Mouse (Mus musculus) spleen, adult 2 months (tissue): ENCODE results near the gene Polm. TPM values are rescaled to one million over a fixed set of nuclear protein-coding genes. Genes with fewer than 3 reads are reported as not detected.

ENCODE experiments used
- DNase-seq, 2 experiments: peaks; one replicate each; pipeline versions ENCODE4 v3.0.0 to v3.0.0-alpha.2; 2012 to 2021; ENCODE audit warnings: low spot score in 2 of 2, low read depth in 1 of 2
- H3K27ac ChIP-seq: fragments of 200-500 bp; 2 replicates; pipeline ENCODE4 v1.5.1; 2012; ENCODE audit warnings: low read length, inconsistent platforms; ENCODE audit not compliant: insufficient read depth
- H3K27me3 ChIP-seq: fragments of 200-500 bp; 2 replicates; pipeline ENCODE4 v1.6.1; 2012; ENCODE audit warnings: mild to moderate bottlenecking, moderate library complexity, low read length, inconsistent platforms; ENCODE audit not compliant: control insufficient read depth, insufficient read depth
- H3K36me3 ChIP-seq: fragments of 200-500 bp; 2 replicates; pipeline ENCODE4 v1.6.1; 2012; ENCODE audit warnings: mild to moderate bottlenecking, low read length, inconsistent platforms; ENCODE audit not compliant: control insufficient read depth, insufficient read depth
- H3K4me1 ChIP-seq: fragments of 200-500 bp; 2 replicates; pipeline ENCODE4 v1.6.1; 2011; ENCODE audit warnings: inconsistent platforms; ENCODE audit not compliant: control insufficient read depth, insufficient read depth, insufficient read length
- H3K4me3 ChIP-seq: fragments of 200-500 bp; 2 replicates; pipeline ENCODE4 v1.5.1; 2011; ENCODE audit warnings: mild to moderate bottlenecking, inconsistent platforms; ENCODE audit not compliant: insufficient read depth, insufficient read length; ENCODE audit errors: extremely low read depth
- CTCF ChIP-seq: fragments of 200-500 bp; IDR thresholded peaks from 2 replicates; pipeline ENCODE4 v1.5.1; 2011; ENCODE audit warnings: mild to moderate bottlenecking, inconsistent platforms; ENCODE audit not compliant: insufficient read depth, insufficient read length, insufficient replicate concordance; ENCODE audit errors: extremely low read depth
- POLR2A ChIP-seq: fragments of 200-500 bp; IDR thresholded peaks from 2 replicates; pipeline ENCODE4 v1.6.1; 2011; ENCODE audit warnings: low read depth, low read length, inconsistent platforms
- WGBS: fragments of 180-500 bp; shearing (Covaris S2); methylation state at CpG from one replicate; pipeline ENCODE4 v1.1.7; 2018; 5-methylcytosine and 5-hydroxymethylcytosine counted together
- polyA plus RNA-seq: library from polyadenylated mRNA; depleted of rRNA; stranded (reverse); fragments of >200 nt; gene quantifications from 2 replicates; pipeline ENCODE4 v1.2.3, GENCODE M21; 2012

Polm gene
- polyA plus RNA-seq, 1 experiment: 62.5 TPM

GRCm38 (mm10) chr11:5867196-5867595 lies 29.4 kb upstream of the Polm start:
- H3K36me3 ChIP-seq: peaks cover 8% of the 10 kb centered on the region
- TF ChIP-seq POLR2A (no peak), CTCF (no peak)
- H3K4me3 ChIP-seq: no peak overlapping the region
- WGBS: 88% methylated on average over 2 of the region's 2 CpGs
- H3K27ac ChIP-seq: no peak overlapping the region
- no peaks in the 10 kb centered on the region for H3K4me1 ChIP-seq
- no peaks in the 10 kb centered on the region for H3K27me3 ChIP-seq
- no peak for DNase-seq

DNA sequence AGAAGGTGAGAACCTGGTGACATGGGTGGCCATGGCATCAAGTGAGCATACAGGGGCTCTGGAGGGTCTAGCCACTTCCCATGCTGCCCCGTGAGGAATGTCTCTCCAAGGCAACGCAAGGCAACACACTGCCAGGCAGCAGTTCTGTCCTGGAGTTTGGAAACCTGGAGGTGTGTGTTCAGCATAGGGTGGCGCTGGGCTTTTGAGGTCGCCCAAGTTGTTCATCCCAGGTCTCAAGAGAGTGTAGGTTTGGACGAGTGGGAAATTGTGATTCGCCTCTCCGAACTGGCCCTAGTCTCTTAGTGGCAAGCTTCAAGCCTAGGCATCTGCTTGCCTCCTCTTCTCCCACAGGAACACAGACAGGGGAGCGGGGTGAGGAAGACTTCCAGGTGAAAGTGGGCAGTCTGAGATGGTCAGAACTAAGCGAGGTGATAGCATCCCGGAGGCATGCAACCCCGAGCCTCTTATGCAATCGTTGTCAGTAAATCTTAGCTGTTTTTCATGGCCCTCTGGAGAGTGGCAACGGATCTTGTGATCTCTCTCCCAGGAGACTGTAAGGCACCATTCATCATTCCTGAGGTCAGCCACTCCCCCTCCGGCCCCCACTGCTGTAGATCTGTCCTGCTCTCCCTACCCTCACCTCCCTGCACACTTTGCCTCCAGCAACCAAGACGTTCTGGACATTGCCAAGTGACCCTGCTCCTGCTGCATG lies 24.7 kb upstream of the Polm start:
- no peaks in the 10 kb centered on the region for H3K4me1 ChIP-seq
- no peak overlapping the region for H3K27ac ChIP-seq
- DNase-seq: no peak
- TF ChIP-seq POLR2A: no peak
- no peak for TF ChIP-seq CTCF
- 44% methylated on average over 15 of the region's 15 CpGs for WGBS
- H3K36me3 ChIP-seq: no peaks in the 10 kb centered on the region
- peaks cover 6% of the 10 kb centered on the region for H3K27me3 ChIP-seq
- H3K4me3 ChIP-seq: peak overlapping the region; percentile 14; the same call in 1 of the 2 replicates

DNA sequence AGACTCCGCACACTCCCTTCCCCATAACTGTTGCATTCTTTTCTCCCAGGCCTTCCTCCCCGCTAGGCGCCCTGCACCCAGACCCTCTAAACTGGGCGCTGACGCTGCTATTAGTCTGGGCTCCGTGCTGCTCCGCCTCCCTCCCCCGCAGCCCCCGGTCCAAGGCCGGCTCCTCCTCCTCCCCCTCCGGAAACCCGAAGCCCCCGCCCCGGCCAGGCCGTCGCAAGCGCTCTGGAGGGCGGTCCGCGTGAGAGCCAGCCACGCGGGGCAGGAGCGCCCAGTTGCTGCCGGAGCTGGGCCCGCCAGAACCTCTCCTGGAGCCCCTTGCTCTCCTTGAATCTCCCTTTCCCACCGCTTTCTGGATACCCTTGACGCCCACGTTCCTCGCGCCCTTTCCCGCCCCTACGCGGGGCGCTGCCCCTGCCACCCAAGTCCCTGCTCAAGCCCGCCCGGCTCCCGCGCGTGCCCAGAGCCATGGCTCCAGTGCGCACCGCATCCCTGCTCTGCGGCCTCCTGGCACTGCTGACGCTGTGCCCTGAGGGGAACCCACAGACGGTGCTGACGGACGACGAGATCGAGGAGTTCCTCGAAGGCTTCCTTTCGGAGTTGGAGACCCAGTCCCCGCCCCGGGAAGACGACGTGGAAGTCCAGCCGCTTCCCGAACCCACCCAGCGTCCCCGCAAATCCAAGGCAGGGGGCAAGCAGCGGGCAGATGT lies 24.0 kb upstream of the Polm start, which contains the start of gene Aebp1:
Gene Aebp1, plus strand, starts transcription at position 270 of the 716 bp plus-strand sequence.
- H3K4me1 ChIP-seq: no peaks in the 10 kb centered on the region
- whole genome bisulfite sequencing: 6% methylated on average over 58 of the region's 59 CpGs
- DNase-seq: peak in 1 of 2 experiments; percentile 20
- peak within 1 kb of the TSS; percentile 14; the same call in 1 of the 2 replicates for H3K4me3 ChIP-seq
- peaks cover 6% of the 10 kb centered on the region for H3K27me3 ChIP-seq
- TF ChIP-seq CTCF (no peak), POLR2A (no peak)
- no peaks in the 10 kb centered on the region for H3K36me3 ChIP-seq
- H3K27ac ChIP-seq: no peak within 1 kb of the TSS

DNA sequence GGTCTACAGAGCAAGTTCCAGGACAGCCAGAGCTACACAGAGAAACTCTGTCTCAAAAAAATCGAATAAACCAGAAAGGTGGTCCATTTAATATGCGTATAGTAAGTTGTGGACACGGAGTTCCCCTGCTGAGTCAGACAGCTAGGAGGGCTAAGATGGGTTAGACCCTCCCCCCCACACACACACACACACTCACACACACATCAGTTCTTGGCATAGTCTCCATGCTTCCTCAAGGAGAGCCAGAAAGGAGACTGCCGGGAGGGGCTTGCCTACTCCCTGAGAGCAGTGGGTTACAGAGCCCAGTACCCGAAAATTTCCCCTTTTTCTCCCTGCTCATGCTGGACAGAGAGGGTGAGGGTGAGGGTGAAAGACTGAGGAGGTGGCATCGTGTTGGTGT lies 22.8 kb upstream of the Polm start:
- no peak for TF ChIP-seq POLR2A
- no peak for TF ChIP-seq CTCF
- Histone ChIP-seq H3K4me3 (no peak overlapping the region), H3K27me3 (peaks cover 6% of the 10 kb centered on the region), H3K4me1 (no peaks in the 10 kb centered on the region), H3K36me3 (no peaks in the 10 kb centered on the region), H3K27ac (no peak overlapping the region)
- DNase-seq: no peak
- WGBS: 53% methylated on average over 6 of the region's 6 CpGs

- 90% methylated on average over 13 of the region's 13 CpGs for WGBS
Measured at GRCm38 (mm10) chr11:5859883-5860550, 22.2 kb upstream of the Polm start.

GRCm38 (mm10) chr11:5858723-5859122 lies 20.9 kb upstream of the Polm start:
- no peak for DNase-seq
- no peak for TF ChIP-seq CTCF
- no peak for TF ChIP-seq POLR2A
- no peak overlapping the region for H3K27ac ChIP-seq
- H3K4me3 ChIP-seq: no peak overlapping the region
- H3K36me3 ChIP-seq: no peaks in the 10 kb centered on the region
- H3K27me3 ChIP-seq: peaks cover 6% of the 10 kb centered on the region
- no peaks in the 10 kb centered on the region for H3K4me1 ChIP-seq
- WGBS: 86% methylated on average over 1 of the region's 1 CpGs

More at GRCm38 (mm10) chr11:5859883-5860550, 22.2 kb upstream of the Polm start:
- Histone ChIP-seq H3K4me1 (no peaks in the 10 kb centered on the region), H3K36me3 (no peaks in the 10 kb centered on the region), H3K27me3 (peaks cover 6% of the 10 kb centered on the region), H3K4me3 (no peak overlapping the region), H3K27ac (no peak overlapping the region)
- DNase-seq: no peak
- TF ChIP-seq CTCF (no peak), POLR2A (no peak)
